Mouse (Mus musculus): ENCODE measurements around the gene Fktn.

GRCm38 (mm10) chr4:53718261-53718660, 4.5 kb downstream of the Fktn start:
- no peak for TF ChIP-seq CTCF (IDR thresholded peaks at IDR 0.05; ENCODE audit: extremely low read depth, insufficient read depth, low read length)
- no peak for TF ChIP-seq POLR2A (IDR thresholded peaks at IDR 0.05; ENCODE audit: extremely low read depth, insufficient read depth, low read length)
